Mouse (Mus musculus): Measurements from ENCODE around the gene Gm12800. TPM values are rescaled to one million over a fixed set of nuclear protein-coding genes. Genes with fewer than 3 reads are reported as not detected.
"Not testable (repeated sequence)": the region's sequence is repeated elsewhere in the genome, so short reads cannot be mapped to it uniquely, and the experiment has no call there.

The Gm12800 gene
- not detected for total RNA-seq (2022)

- DNase-seq: not testable (repeated sequence)
Measured at GRCm38 (mm10) chr4:101908821-101909220, at the start of gene Gm12800. Gm12800 (plus strand) TSS chr4:101909121.

GRCm38 (mm10) chr4:101860873-101861272, 48.0 kb upstream of the Gm12800 start:
- DNase-seq: no peak

GRCm38 (mm10) chr4:101862289-101862688, 46.6 kb upstream of the Gm12800 start:
- no peak for DNase-seq

GRCm38 (mm10) chr4:101872031-101872430, 36.9 kb upstream of the Gm12800 start:
- DNase-seq: not testable (repeated sequence)

GRCm38 (mm10) chr4:101875687-101876086, 33.2 kb upstream of the Gm12800 start:
- DNase-seq: not testable (repeated sequence)

GRCm38 (mm10) chr4:101883641-101884040, 25.3 kb upstream of the Gm12800 start:
- DNase-seq: no peak

- DNase-seq: no peak
Measured at GRCm38 (mm10) chr4:101889377-101889776, 19.5 kb upstream of the Gm12800 start.

GRCm38 (mm10) chr4:101893656-101894420, 15.1 kb upstream of the Gm12800 start, which contains the start of gene C130073F10Rik:
C130073F10Rik (minus strand) TSS chr4:101893789.
- no peak for DNase-seq

- not testable (repeated sequence) for DNase-seq
Measured at GRCm38 (mm10) chr4:101940107-101940506, 31.2 kb downstream of the Gm12800 start, which contains the start of gene Gm12794. Gm12794 (plus strand) TSS chr4:101940407.

Other genes with a start within 250 kb of the Gm12800 start
- 10 to 100 TPM; 15.9 to 17.0 (median 16.9) TPM for gene Lepr, start 191.7 kb upstream of the Gm12800 start, total RNA-seq (2022)
- gene B020004J07Rik, start 65.1 kb upstream of the Gm12800 start, total RNA-seq (2022): not detected
- gene C130073F10Rik, start 15.3 kb upstream of the Gm12800 start, total RNA-seq (2022): not detected
- not detected for gene Gm12794, start 31.3 kb downstream of the Gm12800 start, total RNA-seq (2022)
- not detected for gene Gm12790, start 71.9 kb downstream of the Gm12800 start, total RNA-seq (2022)
- gene Gm12789, start 77.5 kb downstream of the Gm12800 start, total RNA-seq (2022): not detected
- 1 to 10 TPM; 4.7 to 7.3 (median 6.0) TPM for gene Pde4b, start 178.4 kb downstream of the Gm12800 start, total RNA-seq (2022)